Mouse (Mus musculus): ENCODE data around the gene Cbln4.

Gene Cbln4

DNA sequence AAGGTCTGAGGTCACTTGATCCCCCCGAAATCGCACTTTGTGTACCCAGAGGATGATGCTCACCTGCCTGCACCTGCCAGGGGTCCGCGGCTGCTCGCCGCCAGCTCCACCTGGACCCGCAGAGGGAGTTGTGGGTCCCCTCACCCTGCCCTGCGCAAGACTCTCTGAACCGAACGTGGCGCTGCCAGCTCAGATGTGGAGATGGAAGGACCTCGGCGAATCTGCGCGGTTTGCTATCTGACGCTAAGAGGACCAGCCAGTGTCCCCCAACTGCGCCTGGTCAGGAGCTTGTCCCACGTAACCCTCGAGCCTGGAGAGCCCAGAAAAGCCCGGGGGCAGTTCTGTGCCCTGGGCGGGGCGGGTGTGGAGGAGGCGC is at the start of gene Cbln4:
TSS of gene Cbln4 (minus strand) at position 232 of the 376 bp plus-strand sequence.
- DNase-seq (ENCODE audit: low read depth, low spot score): no peak

DNA sequence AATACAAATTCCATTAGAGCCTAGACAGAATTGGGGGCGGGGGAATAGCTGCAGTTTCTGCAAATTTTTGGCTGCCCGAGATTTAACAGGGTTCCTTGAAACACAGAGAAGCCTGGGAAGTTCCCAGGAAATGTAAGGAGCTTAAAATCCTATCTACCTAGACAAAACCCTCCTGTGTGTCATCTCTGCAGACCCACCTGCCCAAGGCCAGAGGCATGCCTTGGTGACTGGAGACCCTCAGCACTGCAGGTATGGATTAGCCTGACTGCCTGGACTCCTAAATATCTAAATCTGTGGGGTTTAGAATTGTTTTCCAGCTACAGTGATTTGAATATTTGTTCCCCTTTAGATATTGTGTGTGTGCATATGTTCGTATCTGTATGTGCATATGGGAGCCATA is 35.3 kb upstream of the Cbln4 start:
- no peak for DNase-seq (ENCODE audit: low read depth, low spot score)

DNA sequence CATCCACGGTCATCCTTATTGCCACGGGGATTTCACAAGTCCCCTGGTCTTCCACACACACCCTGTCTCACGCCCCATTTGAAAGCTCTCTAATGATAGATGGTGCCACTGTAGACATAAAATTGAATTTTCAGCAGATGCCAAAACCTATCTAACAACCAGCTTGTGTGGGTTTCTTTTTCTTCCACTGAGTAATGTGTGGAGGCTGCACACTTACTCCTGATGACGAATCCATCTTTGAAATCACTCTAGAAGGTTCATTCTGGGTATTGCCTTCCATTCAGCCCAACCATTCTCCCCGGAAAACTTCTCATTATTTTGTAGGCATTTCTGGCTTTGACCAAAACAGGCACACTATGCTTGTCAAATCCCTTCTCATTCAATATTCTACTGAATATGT is 33.0 kb upstream of the Cbln4 start:
- DNase-seq (ENCODE audit: low read depth, low spot score): no peak

DNA sequence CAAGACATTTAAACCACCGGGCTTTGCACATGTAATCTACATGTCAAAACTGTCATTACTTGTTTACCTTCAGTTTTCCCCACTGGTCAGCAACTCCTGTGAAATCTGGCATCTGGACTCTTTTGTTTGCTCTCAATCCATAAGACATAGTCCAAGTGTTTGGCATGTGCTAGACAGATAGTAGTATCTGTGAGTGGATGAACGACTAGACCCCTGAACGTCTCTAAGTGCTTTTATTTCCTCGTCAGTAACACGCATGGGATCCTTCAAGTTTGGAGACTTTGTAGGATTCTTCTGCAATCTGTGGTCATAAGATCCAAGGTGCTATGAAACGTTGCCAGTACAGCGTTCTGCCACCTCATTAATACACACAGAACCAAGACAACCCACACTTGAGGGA is 19.6 kb upstream of the Cbln4 start:
- no peak for DNase-seq (ENCODE audit: low read depth, low spot score)

DNA sequence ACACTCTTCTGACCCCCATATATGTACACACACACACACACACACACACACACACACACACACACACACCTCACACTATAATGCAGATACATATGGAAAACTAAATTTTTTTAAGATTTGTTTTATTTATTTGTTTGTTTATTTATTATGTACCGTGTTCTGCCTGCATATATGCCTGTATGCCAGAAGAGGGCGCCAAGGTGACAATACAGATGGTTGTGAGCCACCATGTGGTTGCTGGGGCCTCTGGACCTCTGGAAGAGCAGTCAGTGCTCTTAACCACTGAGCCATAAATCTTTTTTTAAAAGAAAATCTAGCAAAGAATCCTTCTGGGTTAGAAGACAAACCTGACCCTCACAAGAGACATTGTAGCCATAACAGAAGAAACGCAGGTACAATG is 16.5 kb upstream of the Cbln4 start:
- DNase-seq (ENCODE audit: low read depth, low spot score): no peak

DNA sequence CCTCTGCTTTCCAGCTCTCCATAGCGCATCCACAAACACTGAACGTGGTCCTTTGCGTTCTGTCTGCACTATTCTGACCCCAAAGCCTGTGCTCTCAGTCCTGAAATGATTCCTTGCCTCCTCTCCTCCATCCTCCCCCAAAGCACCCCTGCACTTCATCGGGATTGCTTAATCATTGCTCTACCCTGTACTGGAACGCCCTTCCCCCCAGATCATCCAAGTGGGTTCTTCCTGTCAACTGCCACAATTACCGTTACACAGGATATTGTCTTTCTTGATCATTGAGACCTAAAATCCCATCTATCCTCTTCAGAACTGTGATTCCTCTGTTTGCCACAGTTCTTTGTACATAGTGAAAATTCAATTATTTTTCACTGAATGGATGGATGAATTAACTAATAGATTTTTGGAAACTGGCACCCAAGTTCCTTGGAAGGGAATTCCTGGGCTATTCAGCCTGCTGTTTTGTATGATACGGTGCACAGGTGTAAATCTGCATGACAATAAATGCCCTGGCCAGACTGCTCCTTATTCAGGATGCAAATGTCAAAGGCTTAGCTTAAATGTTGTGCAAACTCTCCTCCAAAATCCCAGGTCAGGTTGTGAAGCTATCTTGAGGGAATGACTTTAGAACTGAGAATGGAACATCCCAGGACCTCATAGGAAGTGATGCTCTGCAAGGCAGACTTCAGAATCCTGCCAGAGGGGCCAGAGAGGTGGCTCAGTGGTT is 15.8 kb upstream of the Cbln4 start:
- DNase-seq (ENCODE audit: low read depth, low spot score): no peak

DNA sequence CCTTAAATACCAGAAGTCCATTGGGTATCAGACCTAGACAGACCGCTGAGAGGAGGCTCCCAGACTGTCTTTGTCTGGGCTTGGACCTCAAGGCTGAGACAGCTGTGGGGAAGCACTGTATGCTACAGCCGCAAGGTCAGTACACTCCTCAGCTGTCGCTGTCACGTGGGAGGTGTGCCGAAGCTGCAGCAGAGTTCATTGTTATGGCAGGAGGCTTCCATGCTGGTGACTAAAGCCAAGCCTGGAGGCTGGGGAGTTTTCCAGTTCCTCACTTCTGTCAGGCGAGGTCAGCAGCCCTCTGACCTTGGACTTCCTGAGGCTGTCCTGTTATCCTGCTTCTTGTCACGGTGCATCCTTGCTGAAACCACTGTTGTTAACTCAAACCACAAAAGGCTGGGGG is 2.7 kb upstream of the Cbln4 start:
- DNase-seq (ENCODE audit: low read depth, low spot score): no peak

DNA sequence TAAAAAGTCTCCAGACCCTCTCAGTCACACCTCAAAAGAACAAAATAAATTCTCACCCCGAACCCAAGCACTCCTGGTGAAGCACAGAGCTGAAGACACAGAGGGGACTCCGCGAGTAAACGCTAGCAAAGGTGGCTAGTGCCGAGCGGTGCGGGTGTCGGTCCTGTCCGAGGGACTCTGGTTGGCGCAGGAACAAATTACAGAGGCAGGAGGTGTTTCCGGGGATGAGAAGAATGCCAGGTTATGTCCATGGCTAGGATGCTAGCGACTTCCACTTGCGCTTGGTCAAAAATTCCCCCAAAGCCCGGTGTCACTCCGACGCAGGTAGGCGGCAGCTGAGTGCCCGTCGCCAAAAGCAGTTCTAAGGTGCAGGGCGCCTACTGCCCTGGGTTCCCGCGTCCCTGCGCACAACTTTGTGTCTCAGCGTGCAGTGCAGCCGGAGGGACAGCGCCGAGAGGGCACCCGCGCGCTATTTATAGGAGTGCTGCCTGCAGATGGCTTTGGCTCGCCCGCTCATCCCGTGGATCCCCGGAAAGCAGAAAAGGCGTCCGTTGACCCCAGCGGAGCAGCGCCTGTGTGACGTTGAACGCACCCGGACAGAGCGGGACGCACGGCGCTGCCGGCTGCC is 545 bp downstream of the Cbln4 start:
- DNase-seq (ENCODE audit: low read depth, low spot score): no peak

DNA sequence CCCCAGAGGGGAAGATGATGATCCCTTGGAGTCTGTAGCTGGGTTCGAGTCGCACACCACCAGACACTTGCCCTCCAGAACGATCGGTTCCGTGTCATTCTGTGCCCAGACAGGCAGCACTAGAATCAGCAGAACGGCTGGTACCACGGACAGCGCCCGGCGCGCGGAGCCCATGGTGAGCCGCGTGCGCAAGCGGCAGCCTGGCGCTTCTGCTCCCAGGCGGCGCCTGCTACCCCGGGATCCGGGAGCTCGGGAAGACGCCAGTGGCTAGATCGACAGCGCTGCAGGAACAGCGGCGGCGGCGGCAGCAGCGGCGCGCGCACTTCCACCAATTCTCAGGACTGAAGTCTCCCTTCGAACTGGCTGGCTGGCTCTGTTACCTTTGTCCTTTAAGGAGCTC is 1.1 kb downstream of the Cbln4 start:
- peak; percentile 61 for DNase-seq (ENCODE audit: low read depth, low spot score)

DNA sequence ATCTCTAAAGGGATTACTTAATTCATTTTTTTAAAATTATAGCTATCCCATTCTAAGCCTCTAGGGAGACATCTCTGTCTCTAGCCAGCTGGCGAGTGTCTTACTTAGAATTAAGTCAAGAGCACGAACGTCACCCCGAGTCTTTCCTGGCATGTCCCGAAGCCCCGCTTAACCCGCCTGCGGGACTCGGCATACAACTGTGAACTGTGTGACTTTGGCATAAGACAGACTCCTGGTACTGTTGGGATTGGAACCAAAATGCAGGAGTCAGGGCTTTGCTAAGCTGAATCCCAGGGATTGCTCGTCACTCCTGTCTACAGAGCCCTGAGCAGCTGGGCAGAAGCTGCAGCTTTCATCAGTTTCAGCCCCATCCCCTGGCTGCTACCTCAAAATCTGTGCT is 2.4 kb downstream of the Cbln4 start:
- DNase-seq (ENCODE audit: low read depth, low spot score): no peak

DNA sequence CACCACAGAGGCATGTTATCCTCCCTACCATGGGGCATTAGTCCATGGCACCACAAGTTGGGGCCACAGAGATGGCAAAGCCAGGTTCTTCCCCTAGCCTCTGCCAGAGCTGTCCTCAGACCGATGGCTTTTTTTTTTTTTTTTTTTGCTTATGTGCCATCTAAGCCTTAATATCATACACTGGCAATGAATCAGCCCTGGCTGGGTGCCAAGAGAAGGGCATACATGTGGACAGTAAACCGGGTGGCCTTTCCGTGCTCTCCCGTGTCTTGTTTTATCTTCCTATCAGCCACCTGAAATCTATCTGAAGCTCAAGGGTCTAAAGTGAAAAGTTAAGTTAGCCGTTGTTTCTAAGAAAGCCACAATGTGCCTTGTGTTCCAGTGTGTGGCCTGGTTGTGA is 3.7 kb downstream of the Cbln4 start:
- DNase-seq (ENCODE audit: low read depth, low spot score): no peak

DNA sequence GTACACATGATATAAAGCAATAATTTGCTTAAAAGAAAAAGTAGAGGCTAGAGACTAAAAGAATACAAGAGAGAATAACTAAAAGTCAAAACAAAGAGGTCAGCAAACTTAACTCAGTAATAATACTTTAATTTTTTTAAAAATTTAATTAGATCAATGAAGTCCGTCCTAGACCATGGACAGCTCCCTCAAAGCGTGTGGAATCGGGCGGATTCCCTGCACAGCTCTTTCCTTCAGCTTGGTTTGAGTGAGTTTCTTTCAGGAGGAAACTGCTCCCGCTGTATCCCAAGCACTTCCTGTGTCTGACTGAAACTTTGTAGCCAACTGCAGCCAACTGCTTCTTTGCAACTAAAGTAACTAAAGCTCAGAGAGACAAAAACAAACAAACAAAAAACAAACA is 9.0 kb downstream of the Cbln4 start:
- no peak for DNase-seq (ENCODE audit: low read depth, low spot score)

DNA sequence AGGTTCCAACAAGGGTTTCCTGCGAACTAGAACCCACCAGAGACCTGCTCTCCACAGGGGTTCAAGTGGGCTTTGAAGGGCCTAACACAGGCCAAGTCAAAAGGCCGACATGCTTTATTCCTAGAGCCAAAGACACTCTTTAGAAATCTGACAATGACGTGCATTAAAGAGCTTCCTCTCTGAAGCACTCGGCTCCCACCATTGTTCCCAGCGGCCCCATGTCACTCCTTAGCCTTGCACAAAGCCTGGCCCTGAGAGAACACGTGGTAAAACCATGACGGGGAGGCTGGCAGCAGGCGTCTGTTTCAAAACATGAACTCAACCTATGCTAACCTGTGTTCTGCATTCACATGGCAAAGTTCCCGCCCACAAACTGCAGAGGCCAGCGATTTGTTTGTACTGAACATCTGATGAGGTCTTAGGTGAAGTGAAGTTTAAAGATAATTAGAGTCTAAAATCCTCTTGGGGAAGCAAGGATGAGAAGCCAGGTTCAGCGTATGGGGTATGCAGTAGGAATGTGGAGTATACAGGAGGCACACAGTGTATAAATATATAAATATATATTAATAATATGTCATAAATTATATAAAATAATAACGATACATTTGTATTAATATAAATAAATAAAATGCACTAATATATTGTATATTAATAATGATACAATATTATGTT is 17.7 kb downstream of the Cbln4 start:
- DNase-seq (ENCODE audit: low read depth, low spot score): no peak

DNA sequence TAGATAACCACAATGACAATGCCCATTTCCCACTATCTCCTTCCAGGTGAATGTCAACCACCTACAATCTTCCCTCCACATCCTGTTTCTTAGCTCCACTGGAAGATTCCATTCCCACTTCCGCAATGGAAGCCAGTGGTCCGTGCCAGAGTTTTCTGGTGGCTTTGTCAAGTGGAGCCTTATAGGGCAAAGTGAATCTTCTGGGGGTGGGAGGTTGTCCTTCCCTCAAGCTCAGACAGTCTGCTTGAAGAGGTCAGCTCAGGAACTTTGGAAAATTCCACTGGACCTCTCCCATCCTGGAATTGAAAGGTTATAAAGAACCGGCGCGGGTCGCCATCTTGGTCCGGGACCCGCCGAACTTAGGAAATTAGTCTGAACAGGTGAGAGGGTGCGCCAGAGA is 36.5 kb downstream of the Cbln4 start:
- no peak for DNase-seq (ENCODE audit: low read depth, low spot score)

DNA sequence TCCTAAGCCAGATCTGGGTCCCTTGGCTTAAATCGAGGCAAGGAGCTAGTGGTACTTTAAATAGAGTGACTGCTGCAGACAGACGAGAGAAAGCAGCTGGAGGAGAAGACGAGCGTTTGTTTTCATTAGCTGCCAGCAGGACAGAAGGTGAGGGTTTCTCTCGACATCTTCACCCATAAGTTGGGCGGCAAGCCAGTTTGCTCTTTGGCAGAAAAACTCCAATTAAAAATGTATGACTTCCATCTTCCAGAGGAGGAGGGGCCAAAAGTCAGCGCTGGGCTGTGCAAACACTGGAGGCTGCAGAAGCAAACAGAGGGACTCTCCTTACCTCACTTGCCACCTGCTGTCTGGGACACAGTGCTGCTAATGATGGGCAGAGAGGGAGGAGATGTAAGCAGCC is 37.3 kb downstream of the Cbln4 start:
- DNase-seq (ENCODE audit: low read depth, low spot score): no peak

DNA sequence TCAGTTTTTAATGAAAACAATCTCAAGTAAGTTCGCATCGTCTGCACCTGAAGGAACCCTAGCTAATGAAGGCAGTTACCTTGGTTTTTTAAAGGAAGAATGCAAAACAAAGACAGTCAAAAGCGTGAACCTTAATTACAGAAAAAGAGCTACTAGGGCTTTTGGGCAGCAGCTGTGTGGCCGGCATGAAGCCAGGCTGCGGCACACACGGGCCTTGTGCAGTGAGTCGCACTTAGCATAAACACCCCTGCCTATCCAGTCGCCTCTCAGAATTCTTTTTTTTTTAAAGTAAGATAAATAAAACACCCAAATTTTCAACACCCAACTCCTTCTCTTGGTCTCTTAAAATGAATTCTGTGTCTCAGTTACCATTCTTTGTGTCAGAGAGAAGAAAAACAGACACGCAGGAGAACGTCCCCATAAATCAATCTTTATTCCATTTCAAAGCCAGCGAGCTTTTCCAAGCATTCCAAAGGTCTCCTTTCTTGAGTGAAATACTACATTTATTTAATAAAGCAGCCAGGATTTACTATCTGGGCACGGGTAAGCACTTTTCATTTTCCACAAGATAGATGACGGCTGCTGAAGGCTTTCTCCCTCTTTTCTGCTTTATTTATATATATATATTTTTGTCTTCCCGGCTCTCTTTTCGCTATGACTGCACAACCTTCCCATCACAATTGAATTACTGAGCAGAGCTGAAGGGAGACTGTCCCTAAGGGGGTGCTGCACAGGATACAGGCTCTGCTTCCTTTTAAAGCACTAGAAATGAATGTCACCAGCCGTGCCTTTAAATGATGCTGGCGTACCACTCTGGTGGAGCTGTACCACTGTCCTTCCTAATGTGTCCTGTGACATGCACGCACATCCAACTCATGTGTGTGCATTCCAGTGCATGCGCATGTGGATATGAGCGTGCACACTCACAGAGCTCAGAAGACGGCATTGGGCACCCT is 39.0 kb downstream of the Cbln4 start:
- DNase-seq (ENCODE audit: low read depth, low spot score): no peak

DNA sequence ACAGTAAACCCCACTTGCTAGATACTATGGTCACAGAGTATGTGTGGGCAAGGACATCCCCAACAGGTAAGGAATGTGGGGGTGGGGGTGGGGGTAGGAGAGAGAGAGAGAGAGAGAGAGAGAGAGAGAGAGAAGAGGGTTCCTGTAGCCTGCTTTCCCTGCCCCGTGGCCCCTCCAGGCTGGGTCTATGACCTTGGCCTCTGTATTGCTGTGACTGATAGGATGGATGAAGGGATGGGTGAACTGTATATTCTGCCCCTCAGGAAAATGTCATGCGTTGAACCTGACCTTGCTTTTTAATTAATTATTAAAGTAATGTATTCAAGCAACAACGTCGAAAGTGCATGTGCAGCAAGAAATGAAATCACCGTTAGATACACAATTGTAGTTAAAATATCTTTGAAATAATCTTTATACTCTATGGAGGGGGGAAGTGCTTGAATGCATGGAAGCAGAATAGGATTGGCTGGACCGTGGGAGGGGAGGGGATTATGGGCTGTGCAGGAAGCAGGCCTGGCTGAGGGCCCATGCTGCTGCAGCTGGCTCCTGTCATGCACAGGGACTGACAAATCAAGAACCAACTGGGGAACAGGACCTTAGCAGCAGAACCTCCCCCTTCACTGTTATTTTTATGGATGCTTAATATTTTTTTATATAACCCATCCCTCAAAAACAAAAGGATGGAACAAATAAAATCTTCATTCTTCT is 46.1 kb downstream of the Cbln4 start:
- DNase-seq (ENCODE audit: low read depth, low spot score): no peak

DNA sequence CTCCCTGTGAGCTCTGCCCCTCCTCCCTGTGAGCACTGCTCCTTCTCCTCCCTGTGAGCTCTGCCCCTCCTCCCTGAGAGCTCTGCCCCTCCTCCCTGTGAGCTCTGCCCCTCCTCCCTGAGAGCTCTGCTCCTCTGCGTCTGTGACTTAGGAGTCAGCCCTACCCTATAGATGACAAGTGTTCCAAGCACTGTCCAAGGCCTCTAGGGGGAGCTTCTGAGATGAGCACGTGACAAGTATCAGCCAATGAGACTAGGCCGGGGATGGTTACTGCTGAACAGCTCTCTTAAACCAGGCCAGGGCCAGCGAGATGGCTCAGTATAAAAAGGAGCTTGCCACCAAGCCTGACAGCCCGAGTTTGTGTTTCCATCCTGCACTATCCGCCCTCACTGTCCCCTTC is 48.4 kb downstream of the Cbln4 start:
- DNase-seq (ENCODE audit: low read depth, low spot score): peak; percentile 79

DNA sequence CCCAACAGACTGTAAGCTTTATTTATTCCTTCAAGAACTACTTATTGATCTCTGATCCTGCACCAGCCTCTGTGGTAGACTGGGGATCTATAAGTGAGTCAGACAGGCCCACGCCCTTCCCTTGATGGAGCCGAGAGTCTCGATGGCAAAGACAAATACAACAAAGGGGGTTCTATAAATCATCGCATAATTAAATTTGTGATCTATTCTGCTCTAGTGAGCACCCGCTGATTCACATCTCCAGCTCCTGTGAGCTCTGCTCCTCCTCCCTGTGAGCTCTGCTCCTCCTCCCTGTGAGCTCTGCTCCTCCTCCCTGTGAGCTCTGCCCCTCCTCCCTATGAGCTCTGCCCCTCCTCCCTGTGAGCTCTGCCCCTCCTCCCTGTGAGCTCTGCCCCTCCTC is 49.0 kb downstream of the Cbln4 start:
- no peak for DNase-seq (ENCODE audit: low read depth, low spot score)

DNA sequence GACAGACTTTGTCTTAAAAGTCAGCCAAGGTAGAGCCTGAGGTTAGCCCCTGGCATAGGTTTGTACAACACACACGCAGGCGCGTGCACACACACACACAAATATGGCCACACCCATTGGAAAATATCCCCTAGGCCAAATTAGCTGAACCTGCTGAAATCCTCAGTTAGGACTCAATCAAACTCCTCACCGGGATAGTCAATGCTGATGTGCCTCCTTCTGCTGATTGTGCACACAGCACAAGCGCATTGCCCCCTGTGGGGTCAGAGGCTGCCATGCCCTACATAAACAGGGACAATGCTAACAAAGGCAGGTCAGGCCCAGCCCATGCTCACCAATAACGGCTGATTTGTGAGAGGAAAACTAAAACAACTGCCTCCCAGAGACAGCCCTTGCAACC is 56.6 kb downstream of the Cbln4 start:
- no peak for DNase-seq (ENCODE audit: low read depth, low spot score)

Data from WW6 (cell line).